Mouse (Mus musculus): ENCODE measurements around the gene Cdh8. TPM values are rescaled to one million over a fixed set of nuclear protein-coding genes. Genes with fewer than 3 reads are reported as not detected.

Gene Cdh8
- polyA plus RNA-seq, 1 experiment from 2014 or later = 3.3 TPM

GRCm38 (mm10) chr8:99413877-99414482 lies 2.3 kb downstream of the Cdh8 start:
- Histone ChIP-seq H3K4me3 (ENCODE audit: low read depth, low read length) (peak overlapping the region; percentile 48), H3K36me3 (ENCODE audit: control insufficient read depth, insufficient read depth, low read length) (no peaks in the 10 kb centered on the region), H3K9ac (ENCODE audit: low read depth, low read length) (no peak overlapping the region), H3K4me1 (ENCODE audit: control insufficient read depth, insufficient read depth, low read length) (no peaks in the 10 kb centered on the region), H3K4me2 (ENCODE audit: low read depth, low read length) (peak overlapping the region; percentile 85), H3K27me3 (replicated peaks; ENCODE audit: control insufficient read depth, insufficient read depth, low read length) (peaks cover 65% of the 10 kb centered on the region), H3K9me3 (ENCODE audit: control insufficient read depth, low read length) (no peaks in the 10 kb centered on the region), H3K27ac (replicated peaks; ENCODE audit: low read depth, low read length) (no peak overlapping the region)
- ATAC-seq (ENCODE audit: low read depth) (no peak), DNase-seq (ENCODE audit: low spot score) (peak; percentile 13)
- 37% methylated on average over 10 of the region's 10 CpGs for WGBS

- no peak overlapping the region for H3K27ac ChIP-seq (replicated peaks; ENCODE audit: low read depth, low read length)
- 70% methylated on average over 4 of the region's 4 CpGs for WGBS
- no peak overlapping the region for H3K4me2 ChIP-seq (ENCODE audit: low read depth, low read length)
- H3K9ac ChIP-seq (ENCODE audit: low read depth, low read length) = no peak overlapping the region
- ATAC-seq (ENCODE audit: low read depth) (no peak; the same call in 1 of the 2 replicates), DNase-seq (ENCODE audit: low spot score) (peak; percentile 35)
- no peaks in the 10 kb centered on the region for H3K36me3 ChIP-seq (ENCODE audit: control insufficient read depth, insufficient read depth, low read length)
- H3K4me3 ChIP-seq (ENCODE audit: low read depth, low read length) = no peak overlapping the region
- H3K4me1 ChIP-seq (ENCODE audit: control insufficient read depth, insufficient read depth, low read length) = no peaks in the 10 kb centered on the region
- H3K27me3 ChIP-seq (replicated peaks; ENCODE audit: control insufficient read depth, insufficient read depth, low read length) = no peaks in the 10 kb centered on the region
- no peaks in the 10 kb centered on the region for H3K9me3 ChIP-seq (ENCODE audit: control insufficient read depth, low read length)
Measured at GRCm38 (mm10) chr8:99393908-99394307, 22.4 kb downstream of the Cdh8 start.

GRCm38 (mm10) chr8:99370104-99370503 lies 46.2 kb downstream of the Cdh8 start:
- H3K27me3 ChIP-seq (replicated peaks; ENCODE audit: control insufficient read depth, insufficient read depth, low read length) = no peaks in the 10 kb centered on the region
- DNase-seq (ENCODE audit: low spot score) (no peak), ATAC-seq (ENCODE audit: low read depth) (no peak)
- H3K27ac ChIP-seq (replicated peaks; ENCODE audit: low read depth, low read length) = no peak overlapping the region
- no peaks in the 10 kb centered on the region for H3K9me3 ChIP-seq (ENCODE audit: control insufficient read depth, low read length)
- H3K4me3 ChIP-seq (ENCODE audit: low read depth, low read length) = no peak overlapping the region
- H3K36me3 ChIP-seq (ENCODE audit: control insufficient read depth, insufficient read depth, low read length) = no peaks in the 10 kb centered on the region
- 91% methylated on average over 5 of the region's 5 CpGs for WGBS
- no peaks in the 10 kb centered on the region for H3K4me1 ChIP-seq (ENCODE audit: control insufficient read depth, insufficient read depth, low read length)
- no peak overlapping the region for H3K9ac ChIP-seq (ENCODE audit: low read depth, low read length)
- no peak overlapping the region for H3K4me2 ChIP-seq (ENCODE audit: low read depth, low read length)

GRCm38 (mm10) chr8:99369166-99369565 lies 47.1 kb downstream of the Cdh8 start:
- Histone ChIP-seq H3K36me3 (ENCODE audit: control insufficient read depth, insufficient read depth, low read length) (no peaks in the 10 kb centered on the region), H3K9ac (ENCODE audit: low read depth, low read length) (no peak overlapping the region), H3K4me3 (ENCODE audit: low read depth, low read length) (no peak overlapping the region), H3K4me2 (ENCODE audit: low read depth, low read length) (no peak overlapping the region), H3K4me1 (ENCODE audit: control insufficient read depth, insufficient read depth, low read length) (no peaks in the 10 kb centered on the region), H3K9me3 (ENCODE audit: control insufficient read depth, low read length) (no peaks in the 10 kb centered on the region), H3K27me3 (replicated peaks; ENCODE audit: control insufficient read depth, insufficient read depth, low read length) (no peaks in the 10 kb centered on the region), H3K27ac (replicated peaks; ENCODE audit: low read depth, low read length) (no peak overlapping the region)
- ATAC-seq (ENCODE audit: low read depth) (no peak), DNase-seq (ENCODE audit: low spot score) (no peak)
- WGBS = 80% methylated on average over 3 of the region's 3 CpGs

GRCm38 (mm10) chr8:99368449-99368848 lies 47.8 kb downstream of the Cdh8 start:
- Histone ChIP-seq H3K4me3 (ENCODE audit: low read depth, low read length) (no peak overlapping the region), H3K27me3 (replicated peaks; ENCODE audit: control insufficient read depth, insufficient read depth, low read length) (no peaks in the 10 kb centered on the region), H3K4me2 (ENCODE audit: low read depth, low read length) (no peak overlapping the region), H3K27ac (replicated peaks; ENCODE audit: low read depth, low read length) (no peak overlapping the region), H3K4me1 (ENCODE audit: control insufficient read depth, insufficient read depth, low read length) (no peaks in the 10 kb centered on the region), H3K9me3 (ENCODE audit: control insufficient read depth, low read length) (no peaks in the 10 kb centered on the region), H3K36me3 (ENCODE audit: control insufficient read depth, insufficient read depth, low read length) (no peaks in the 10 kb centered on the region), H3K9ac (ENCODE audit: low read depth, low read length) (no peak overlapping the region)
- ATAC-seq (ENCODE audit: low read depth) (no peak), DNase-seq (ENCODE audit: low spot score) (no peak)
- WGBS = 90% methylated on average over 7 of the region's 7 CpGs

- Histone ChIP-seq H3K9me3 (ENCODE audit: control insufficient read depth, low read length) (no peaks in the 10 kb centered on the region), H3K27me3 (replicated peaks; ENCODE audit: control insufficient read depth, insufficient read depth, low read length) (no peaks in the 10 kb centered on the region), H3K27ac (replicated peaks; ENCODE audit: low read depth, low read length) (no peak overlapping the region), H3K36me3 (ENCODE audit: control insufficient read depth, insufficient read depth, low read length) (no peaks in the 10 kb centered on the region), H3K4me2 (ENCODE audit: low read depth, low read length) (no peak overlapping the region), H3K4me1 (ENCODE audit: control insufficient read depth, insufficient read depth, low read length) (no peaks in the 10 kb centered on the region), H3K9ac (ENCODE audit: low read depth, low read length) (no peak overlapping the region), H3K4me3 (ENCODE audit: low read depth, low read length) (no peak overlapping the region)
- DNase-seq (ENCODE audit: low spot score) (no peak), ATAC-seq (ENCODE audit: low read depth) (no peak)
- WGBS = 76% methylated on average over 3 of the region's 3 CpGs
Measured at GRCm38 (mm10) chr8:99353923-99354322, 62.3 kb downstream of the Cdh8 start.

- H3K27ac ChIP-seq (replicated peaks; ENCODE audit: low read depth, low read length) = no peak overlapping the region
- ATAC-seq (ENCODE audit: low read depth) = no peak
- DNase-seq (ENCODE audit: low spot score) = no peak
- no peaks in the 10 kb centered on the region for H3K4me1 ChIP-seq (ENCODE audit: control insufficient read depth, insufficient read depth, low read length)
- no peaks in the 10 kb centered on the region for H3K27me3 ChIP-seq (replicated peaks; ENCODE audit: control insufficient read depth, insufficient read depth, low read length)
- no peaks in the 10 kb centered on the region for H3K9me3 ChIP-seq (ENCODE audit: control insufficient read depth, low read length)
- no peaks in the 10 kb centered on the region for H3K36me3 ChIP-seq (ENCODE audit: control insufficient read depth, insufficient read depth, low read length)
- WGBS = 58% methylated on average over 1 of the region's 1 CpGs
- H3K4me3 ChIP-seq (ENCODE audit: low read depth, low read length) = no peak overlapping the region
- H3K9ac ChIP-seq (ENCODE audit: low read depth, low read length) = no peak overlapping the region
- H3K4me2 ChIP-seq (ENCODE audit: low read depth, low read length) = no peak overlapping the region
Measured at GRCm38 (mm10) chr8:99353221-99353620, 63.0 kb downstream of the Cdh8 start.

- DNase-seq (ENCODE audit: low spot score) = no peak
- Histone ChIP-seq H3K9me3 (ENCODE audit: control insufficient read depth, low read length) (no peaks in the 10 kb centered on the region), H3K27me3 (replicated peaks; ENCODE audit: control insufficient read depth, insufficient read depth, low read length) (no peaks in the 10 kb centered on the region)
Measured at GRCm38 (mm10) chr8:99349456-99349855, 66.8 kb downstream of the Cdh8 start.

GRCm38 (mm10) chr8:99348618-99349017 lies 67.7 kb downstream of the Cdh8 start:
- no peaks in the 10 kb centered on the region for H3K9me3 ChIP-seq (ENCODE audit: control insufficient read depth, low read length)
- 72% methylated on average over 3 of the region's 3 CpGs for WGBS

More at GRCm38 (mm10) chr8:99349456-99349855, 66.8 kb downstream of the Cdh8 start:
- Histone ChIP-seq H3K36me3 (ENCODE audit: control insufficient read depth, insufficient read depth, low read length) (no peaks in the 10 kb centered on the region), H3K4me3 (ENCODE audit: low read depth, low read length) (no peak overlapping the region), H3K4me1 (ENCODE audit: control insufficient read depth, insufficient read depth, low read length) (no peaks in the 10 kb centered on the region), H3K27ac (replicated peaks; ENCODE audit: low read depth, low read length) (no peak overlapping the region), H3K4me2 (ENCODE audit: low read depth, low read length) (no peak overlapping the region), H3K9ac (ENCODE audit: low read depth, low read length) (no peak overlapping the region)
- ATAC-seq (ENCODE audit: low read depth) = no peak

More at GRCm38 (mm10) chr8:99348618-99349017, 67.7 kb downstream of the Cdh8 start:
- DNase-seq (ENCODE audit: low spot score) (no peak), ATAC-seq (ENCODE audit: low read depth) (no peak)
- Histone ChIP-seq H3K4me2 (ENCODE audit: low read depth, low read length) (no peak overlapping the region), H3K27ac (replicated peaks; ENCODE audit: low read depth, low read length) (no peak overlapping the region), H3K36me3 (ENCODE audit: control insufficient read depth, insufficient read depth, low read length) (no peaks in the 10 kb centered on the region), H3K4me3 (ENCODE audit: low read depth, low read length) (no peak overlapping the region), H3K9ac (ENCODE audit: low read depth, low read length) (no peak overlapping the region), H3K4me1 (ENCODE audit: control insufficient read depth, insufficient read depth, low read length) (no peaks in the 10 kb centered on the region), H3K27me3 (replicated peaks; ENCODE audit: control insufficient read depth, insufficient read depth, low read length) (no peaks in the 10 kb centered on the region)
